Mouse (Mus musculus): ENCODE results near the gene Fig4.

Fig4 gene

DNA sequence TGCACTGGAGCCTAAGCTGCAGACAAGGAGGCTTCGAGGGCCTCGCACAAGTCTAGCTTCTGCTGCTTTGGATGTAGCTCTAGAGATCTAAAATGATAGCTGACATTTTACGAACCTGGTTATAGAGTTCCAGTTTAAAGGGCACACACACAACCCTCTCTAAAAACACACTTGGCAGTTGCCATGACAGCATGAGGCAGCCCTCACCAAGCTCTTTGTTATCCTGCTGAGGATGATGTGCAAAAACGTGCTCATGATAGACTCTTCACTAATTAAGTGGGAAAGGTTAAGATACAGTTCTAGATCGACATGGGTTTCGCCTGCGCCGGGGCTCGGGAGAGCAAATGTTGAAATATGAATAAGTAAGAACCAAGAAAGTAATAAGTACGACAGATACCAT lies 84.2 kb downstream of the Fig4 start:
- DNase-seq (ENCODE audit: low spot score in 2 of 2): no peak

DNA sequence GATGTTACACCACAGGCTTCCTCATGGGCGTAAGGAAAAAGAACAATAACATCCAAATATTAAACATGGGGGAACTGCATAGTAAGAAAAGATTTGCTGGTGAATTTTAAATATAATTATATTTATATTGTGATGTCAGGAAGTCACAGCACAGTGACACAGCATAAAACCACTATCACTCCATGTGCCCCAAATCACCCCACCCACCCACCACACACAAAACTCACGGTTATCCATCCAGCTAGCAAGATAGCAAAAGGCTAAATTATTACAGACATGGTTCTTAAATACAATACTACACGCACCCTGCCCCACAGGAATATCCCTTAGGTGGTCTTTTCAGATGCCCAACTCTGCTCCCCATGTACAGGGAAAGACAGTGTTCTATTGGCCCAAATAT lies 89.0 kb downstream of the Fig4 start:
- DNase-seq (ENCODE audit: low spot score in 2 of 2): no peak

DNA sequence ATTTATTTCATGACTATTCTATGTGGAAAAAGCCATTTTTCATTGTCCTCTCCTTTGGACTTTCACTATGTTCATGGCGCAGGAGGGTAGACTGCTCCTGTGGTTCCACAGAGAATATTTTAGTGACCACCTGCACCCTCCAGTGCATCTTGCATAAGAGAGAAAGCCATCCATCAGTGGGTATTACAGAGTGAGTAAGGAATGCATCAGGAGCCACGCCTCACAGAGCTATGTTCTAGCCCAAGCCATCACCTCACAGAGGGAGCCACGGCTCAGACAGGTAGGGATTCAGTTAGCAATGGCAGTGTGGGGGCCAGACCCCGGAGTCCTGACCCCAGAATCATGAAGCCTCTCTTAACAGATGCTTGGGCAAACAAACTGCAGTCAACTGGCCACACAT lies 93.5 kb downstream of the Fig4 start:
- no peak for DNase-seq (ENCODE audit: low spot score in 2 of 2)

DNA sequence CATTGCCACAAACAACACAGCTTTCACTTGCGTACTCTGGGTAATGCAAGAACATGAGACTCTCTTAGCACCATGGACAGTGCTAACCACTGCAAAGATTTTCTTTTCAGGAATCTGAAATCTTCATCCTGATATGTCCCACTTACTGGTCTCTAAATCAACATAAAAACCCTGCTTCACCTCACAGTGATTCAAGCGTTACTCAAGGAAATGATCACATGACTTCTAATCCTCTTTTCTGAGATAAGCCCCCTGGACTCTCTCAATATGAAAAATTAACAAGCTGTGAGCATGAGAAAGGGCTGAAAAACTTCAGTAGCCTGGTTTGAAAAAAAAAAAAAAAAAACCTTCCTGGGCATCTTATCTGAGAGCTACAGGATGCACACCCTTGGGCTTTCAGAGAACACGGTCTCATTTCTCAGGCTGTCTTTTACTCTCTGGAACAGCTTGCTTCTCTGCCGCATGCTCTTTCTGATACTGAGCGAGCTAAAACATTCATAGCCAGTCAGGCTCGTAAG lies 94.1 kb downstream of the Fig4 start:
- DNase-seq (ENCODE audit: low spot score in 2 of 2): no peak

DNA sequence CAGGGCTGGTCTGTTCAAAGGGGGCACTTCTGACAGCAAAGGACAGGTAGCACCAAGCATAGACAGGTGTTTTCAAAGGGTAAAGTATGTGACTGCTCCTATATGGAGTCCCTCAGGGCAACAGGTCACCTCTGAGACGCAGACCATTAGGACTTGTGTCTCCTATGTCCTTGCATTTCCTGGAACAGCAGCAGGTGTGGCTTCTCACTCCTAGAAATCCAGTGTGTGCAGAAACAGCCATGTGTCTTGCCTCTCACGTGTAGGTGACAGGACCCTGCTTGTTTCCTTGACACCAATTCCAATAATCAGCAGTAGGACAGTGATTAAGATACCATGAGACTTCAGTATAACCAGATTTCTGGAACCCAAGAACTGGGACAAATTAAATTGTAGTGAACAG lies 97.4 kb downstream of the Fig4 start:
- no peak for DNase-seq (ENCODE audit: low spot score in 2 of 2)

GRCm38 (mm10) chr10:41204637-41205315 lies 98.3 kb downstream of the Fig4 start:
- DNase-seq (ENCODE audit: low spot score in 2 of 2): no peak

DNA sequence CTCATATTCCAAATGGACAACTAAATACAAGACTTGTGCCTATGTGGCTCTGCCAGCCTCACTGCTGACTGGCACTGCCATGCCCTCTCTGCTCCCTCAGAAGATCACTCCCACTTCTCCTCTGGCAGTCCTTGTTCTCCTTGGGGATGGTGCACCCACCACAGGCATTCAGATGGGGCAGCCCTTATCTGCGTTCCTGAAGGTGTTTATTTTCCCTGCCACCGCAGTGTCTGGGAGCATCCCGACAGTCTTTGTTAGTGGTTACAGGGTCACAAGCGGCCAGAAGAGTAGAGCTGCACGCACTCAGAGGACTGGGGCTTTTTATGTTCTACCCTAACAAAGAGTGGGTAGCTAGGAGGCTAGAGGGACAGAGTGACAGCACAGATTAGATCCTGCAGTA lies 98.9 kb downstream of the Fig4 start:
- no peak for DNase-seq (ENCODE audit: low spot score in 2 of 2)

DNA sequence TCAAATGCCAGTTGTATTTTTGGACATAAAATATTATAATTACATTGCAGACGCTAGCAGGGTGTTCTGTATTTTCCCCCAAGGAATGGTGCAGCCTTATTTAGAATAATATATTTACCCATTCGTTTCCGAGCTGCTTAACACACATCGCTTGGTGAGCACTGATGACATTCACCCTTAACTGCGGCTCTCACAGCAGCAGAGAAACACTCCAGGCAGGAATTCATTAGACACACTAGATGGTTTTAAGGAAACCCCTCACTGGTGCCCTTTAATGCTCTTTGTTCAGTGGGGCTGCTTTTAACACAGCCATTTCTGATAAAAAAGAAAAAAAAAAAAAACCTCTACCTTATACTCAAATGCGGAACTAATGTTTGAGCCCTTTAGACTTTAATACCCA lies 104.3 kb downstream of the Fig4 start:
- DNase-seq (ENCODE audit: low spot score in 2 of 2): no peak

DNA sequence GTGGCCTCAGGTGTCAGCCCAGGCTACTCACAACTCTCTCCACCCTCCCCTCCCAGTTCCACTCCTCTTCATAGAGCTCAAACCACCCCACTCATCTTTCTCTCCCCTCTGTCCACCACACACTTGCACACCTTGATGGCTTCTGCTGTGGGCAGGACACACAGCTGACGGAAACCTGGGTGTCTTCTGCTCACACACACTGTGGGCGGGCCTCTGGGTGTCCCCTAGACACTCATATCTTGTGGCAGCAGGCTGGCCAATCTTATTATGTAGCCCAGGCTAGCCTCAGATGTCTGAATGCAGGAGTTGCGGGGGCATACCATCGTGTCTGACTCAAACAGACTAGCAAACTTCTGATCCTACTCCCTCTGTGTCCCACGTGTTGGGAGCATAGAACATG lies 105.3 kb downstream of the Fig4 start:
- no peak for DNase-seq (ENCODE audit: low spot score in 2 of 2)

DNA sequence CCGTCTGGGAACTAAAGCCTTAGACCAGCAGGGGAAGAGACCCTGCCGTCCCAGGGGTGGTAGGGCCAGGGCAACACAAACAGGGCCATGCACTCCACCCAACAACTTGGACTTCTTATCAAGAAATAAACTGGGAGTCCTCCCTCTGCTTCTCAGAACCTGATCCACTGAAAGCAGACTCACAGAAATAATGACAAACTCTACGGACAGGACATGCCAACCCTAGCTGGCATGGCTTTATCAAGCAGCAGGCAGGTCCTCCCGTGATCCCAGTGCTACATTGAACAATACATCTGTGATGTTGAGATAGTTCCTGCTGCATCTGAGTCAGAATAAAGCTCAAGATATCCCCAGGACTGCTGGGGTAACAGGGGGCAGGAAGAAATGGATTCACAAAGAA lies 106.8 kb downstream of the Fig4 start:
- no peak for DNase-seq (ENCODE audit: low spot score in 2 of 2)

- no peak for DNase-seq (ENCODE audit: low spot score in 2 of 2)
Measured at GRCm38 (mm10) chr10:41189392-41189791, 113.7 kb downstream of the Fig4 start.

GRCm38 (mm10) chr10:41183975-41184374 lies 119.1 kb downstream of the Fig4 start:
- DNase-seq (ENCODE audit: low spot score in 2 of 2): no peak

GRCm38 (mm10) chr10:41182644-41183043 lies 120.4 kb downstream of the Fig4 start:
- no peak for DNase-seq (ENCODE audit: low spot score in 2 of 2)

GRCm38 (mm10) chr10:41166141-41166540 lies 136.9 kb downstream of the Fig4 start:
- no peak for DNase-seq (ENCODE audit: low spot score in 2 of 2)

- DNase-seq (ENCODE audit: low spot score in 2 of 2): no peak
Measured at GRCm38 (mm10) chr10:41163108-41163507, 140.0 kb downstream of the Fig4 start.

DNA sequence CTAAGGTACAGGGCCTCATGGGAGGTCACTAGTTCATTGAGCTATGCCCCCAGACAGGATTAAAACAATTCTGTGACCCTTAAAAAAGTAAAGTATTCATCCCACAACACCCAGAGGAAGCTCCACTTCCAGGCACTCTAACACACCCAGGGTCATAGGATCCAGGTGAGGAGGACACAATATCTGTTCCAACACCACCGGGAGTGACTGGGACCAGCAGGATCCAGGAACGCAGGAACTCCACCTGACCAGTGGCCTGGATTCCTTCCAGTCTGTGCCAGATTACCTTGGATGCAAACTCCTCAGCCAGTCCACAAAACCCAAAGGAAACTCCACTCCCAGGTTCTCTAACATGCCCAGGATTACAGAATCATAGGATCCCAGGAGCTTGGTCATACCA lies 145.8 kb downstream of the Fig4 start:
- no peak for DNase-seq (ENCODE audit: low spot score in 2 of 2)

- DNase-seq (ENCODE audit: low spot score in 2 of 2): no peak
Measured at GRCm38 (mm10) chr10:41156693-41157092, 146.4 kb downstream of the Fig4 start.

- no peak for DNase-seq (ENCODE audit: low spot score in 2 of 2)
Measured at GRCm38 (mm10) chr10:41153229-41153750, 149.8 kb downstream of the Fig4 start.

- DNase-seq (ENCODE audit: low spot score in 2 of 2): no peak
Measured at GRCm38 (mm10) chr10:41151901-41152300, 151.2 kb downstream of the Fig4 start.

DNA sequence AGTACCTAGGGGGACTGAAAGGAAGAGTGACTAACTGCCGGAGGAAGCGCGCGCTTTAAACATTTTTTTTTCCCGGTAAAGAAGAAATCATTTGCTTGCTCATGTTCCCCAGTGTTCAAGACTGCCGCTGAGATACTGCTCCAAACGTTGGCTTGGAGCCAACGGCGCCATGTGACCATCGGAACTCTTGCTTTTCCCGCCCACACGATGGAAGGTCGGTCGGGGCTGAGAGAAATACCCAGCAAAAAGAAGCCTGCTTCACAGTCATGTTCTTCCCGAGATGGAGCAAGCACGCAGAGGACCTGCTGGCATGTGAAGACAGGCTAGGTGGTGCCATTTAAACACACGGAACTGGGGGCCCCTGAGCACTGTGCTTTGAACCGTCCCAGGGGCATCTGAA lies 151.6 kb downstream of the Fig4 start:
- no peak for DNase-seq (ENCODE audit: low spot score in 2 of 2)

DNA sequence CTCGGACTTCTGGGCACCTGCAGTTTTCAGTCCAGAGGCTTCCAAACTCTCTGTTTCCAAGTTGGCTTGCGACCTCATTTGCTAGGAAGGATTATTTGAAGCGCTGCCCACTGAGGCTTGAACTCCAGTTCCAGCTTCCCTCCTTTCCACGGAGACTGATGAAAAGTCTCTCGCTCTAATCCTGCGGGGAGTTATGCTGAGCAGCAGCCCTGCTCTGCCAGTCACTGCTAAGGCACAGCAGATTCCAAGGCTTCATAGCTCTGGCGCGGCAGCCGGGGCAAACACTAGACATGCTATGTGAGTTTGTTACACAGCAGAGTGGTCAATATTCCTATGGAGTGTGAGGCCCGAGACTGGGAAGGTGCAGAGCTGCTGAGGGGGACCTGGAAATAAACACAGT lies 152.0 kb downstream of the Fig4 start:
- DNase-seq (ENCODE audit: low spot score in 2 of 2): no peak

DNA sequence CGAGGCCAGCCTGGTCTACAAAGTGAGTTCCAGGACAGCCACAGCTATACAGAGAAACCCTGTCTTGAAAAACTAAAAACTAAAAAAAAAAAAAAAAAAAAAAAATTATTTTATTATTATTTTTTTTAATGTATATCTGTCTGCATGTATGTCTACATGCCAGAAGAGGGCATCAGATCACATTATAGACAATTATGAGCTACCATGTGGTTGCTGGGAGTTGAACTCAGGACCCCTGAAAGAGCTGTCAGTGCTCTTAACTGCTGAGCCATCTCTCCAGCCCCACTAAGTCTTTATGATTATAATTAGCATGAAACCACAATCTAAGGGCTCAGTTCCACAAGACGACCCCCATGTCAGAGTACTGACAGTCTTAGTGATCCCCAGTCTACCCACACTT lies 152.6 kb downstream of the Fig4 start:
- DNase-seq (ENCODE audit: low spot score in 2 of 2): no peak

DNA sequence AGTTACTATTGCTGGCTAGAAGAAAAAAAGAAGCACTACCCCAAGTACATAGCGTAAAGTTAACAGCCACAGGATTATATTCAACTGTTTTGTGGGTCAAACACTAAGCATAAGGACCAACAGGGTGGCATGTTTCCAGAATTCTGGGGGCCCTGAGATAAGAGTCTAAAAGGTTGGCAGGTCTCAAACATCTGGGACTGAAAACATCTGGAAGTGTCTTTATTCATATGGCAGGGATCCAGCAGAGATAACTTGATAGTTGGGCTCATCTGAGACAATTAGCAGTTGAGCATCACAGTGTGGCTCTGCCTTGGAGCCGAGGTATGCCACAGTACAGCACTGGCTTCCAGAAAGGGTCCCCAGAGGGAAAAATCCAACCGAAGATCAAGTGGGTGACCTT lies 153.8 kb downstream of the Fig4 start:
- no peak for DNase-seq (ENCODE audit: low spot score in 2 of 2)

- DNase-seq (ENCODE audit: low spot score in 2 of 2): no peak
Measured at GRCm38 (mm10) chr10:41146141-41146540, 156.9 kb downstream of the Fig4 start.
